Mouse (Mus musculus): ENCODE data around the gene Ldha. TPM values are rescaled to one million over a fixed set of nuclear protein-coding genes. Genes with fewer than 3 reads are reported as not detected.

The Ldha gene
- polyA plus RNA-seq, 1 experiment from 2014 or later, result 701 TPM

GRCm38 (mm10) chr7:46834994-46835610 is 6.2 kb upstream of the Ldha start:
- Histone ChIP-seq H3K9ac (ENCODE audit: low read depth, low read length) (no peak overlapping the region), H3K27me3 (ENCODE audit: control insufficient read depth, insufficient read depth, low read depth, low read length) (no peaks in the 10 kb centered on the region), H3K27ac (ENCODE audit: low read length) (no peak overlapping the region), H3K4me2 (ENCODE audit: low read length) (no peak overlapping the region), H3K9me3 (replicated peaks; ENCODE audit: control insufficient read depth, low read length, poor library complexity, severe bottlenecking) (no peaks in the 10 kb centered on the region), H3K4me3 (ENCODE audit: low read depth, low read length) (no peak overlapping the region), H3K4me1 (ENCODE audit: control insufficient read depth, insufficient read depth, low read length) (peaks cover 9% of the 10 kb centered on the region), H3K36me3 (ENCODE audit: control insufficient read depth, insufficient read depth, low read length) (no peaks in the 10 kb centered on the region)
- WGBS, result 21% methylated on average over 13 of the region's 14 CpGs
- no peak for ATAC-seq

GRCm38 (mm10) chr7:46836357-46836756 is 4.9 kb upstream of the Ldha start:
- no peak overlapping the region for H3K4me2 ChIP-seq (ENCODE audit: low read length)
- no peak overlapping the region for H3K27ac ChIP-seq (ENCODE audit: low read length)
- H3K4me1 ChIP-seq (ENCODE audit: control insufficient read depth, insufficient read depth, low read length), result peaks cover 9% of the 10 kb centered on the region
- H3K27me3 ChIP-seq (ENCODE audit: control insufficient read depth, insufficient read depth, low read depth, low read length), result no peaks in the 10 kb centered on the region
- no peaks in the 10 kb centered on the region for H3K36me3 ChIP-seq (ENCODE audit: control insufficient read depth, insufficient read depth, low read length)
- no peaks in the 10 kb centered on the region for H3K9me3 ChIP-seq (replicated peaks; ENCODE audit: control insufficient read depth, low read length, poor library complexity, severe bottlenecking)
- no peak for ATAC-seq
- 86% methylated on average over 5 of the region's 5 CpGs for WGBS
- no peak overlapping the region for H3K4me3 ChIP-seq (ENCODE audit: low read depth, low read length)
- no peak overlapping the region for H3K9ac ChIP-seq (ENCODE audit: low read depth, low read length)

GRCm38 (mm10) chr7:46837073-46837472 is 4.2 kb upstream of the Ldha start:
- no peak for ATAC-seq
- no peak overlapping the region for H3K9ac ChIP-seq (ENCODE audit: low read depth, low read length)
- H3K36me3 ChIP-seq (ENCODE audit: control insufficient read depth, insufficient read depth, low read length), result no peaks in the 10 kb centered on the region
- no peak overlapping the region for H3K4me2 ChIP-seq (ENCODE audit: low read length)
- H3K27ac ChIP-seq (ENCODE audit: low read length), result no peak overlapping the region
- H3K9me3 ChIP-seq (replicated peaks; ENCODE audit: control insufficient read depth, low read length, poor library complexity, severe bottlenecking), result no peaks in the 10 kb centered on the region
- no peak overlapping the region for H3K4me3 ChIP-seq (ENCODE audit: low read depth, low read length)
- peaks cover 9% of the 10 kb centered on the region for H3K4me1 ChIP-seq (ENCODE audit: control insufficient read depth, insufficient read depth, low read length)
- H3K27me3 ChIP-seq (ENCODE audit: control insufficient read depth, insufficient read depth, low read depth, low read length), result no peaks in the 10 kb centered on the region
- 36% methylated on average over 5 of the region's 5 CpGs for WGBS

- H3K4me1 ChIP-seq (ENCODE audit: control insufficient read depth, insufficient read depth, low read length), result peaks cover 9% of the 10 kb centered on the region
- H3K4me2 ChIP-seq (ENCODE audit: low read length), result peak overlapping the region; percentile 21
- peak; percentile 46 for ATAC-seq
- H3K4me3 ChIP-seq (ENCODE audit: low read depth, low read length), result no peak overlapping the region
- no peak overlapping the region for H3K9ac ChIP-seq (ENCODE audit: low read depth, low read length)
- no peaks in the 10 kb centered on the region for H3K9me3 ChIP-seq (replicated peaks; ENCODE audit: control insufficient read depth, low read length, poor library complexity, severe bottlenecking)
- H3K36me3 ChIP-seq (ENCODE audit: control insufficient read depth, insufficient read depth, low read length), result no peaks in the 10 kb centered on the region
- peak overlapping the region; percentile 51 for H3K27ac ChIP-seq (ENCODE audit: low read length)
- no peaks in the 10 kb centered on the region for H3K27me3 ChIP-seq (ENCODE audit: control insufficient read depth, insufficient read depth, low read depth, low read length)
- 1% methylated on average over 8 of the region's 9 CpGs for WGBS
These were observed 3.1 kb upstream of the Ldha start for GRCm38 (mm10) chr7:46838104-46838671.

GRCm38 (mm10) chr7:46838891-46839302 is 2.4 kb upstream of the Ldha start:
- peak overlapping the region; percentile 15; the same call in 1 of the 2 replicates for H3K4me2 ChIP-seq (ENCODE audit: low read length)
- no peaks in the 10 kb centered on the region for H3K36me3 ChIP-seq (ENCODE audit: control insufficient read depth, insufficient read depth, low read length)
- H3K9me3 ChIP-seq (replicated peaks; ENCODE audit: control insufficient read depth, low read length, poor library complexity, severe bottlenecking), result no peaks in the 10 kb centered on the region
- WGBS, result 7% methylated on average over 8 of the region's 8 CpGs
- H3K4me1 ChIP-seq (ENCODE audit: control insufficient read depth, insufficient read depth, low read length), result peaks cover 9% of the 10 kb centered on the region
- no peak overlapping the region for H3K9ac ChIP-seq (ENCODE audit: low read depth, low read length)
- peak overlapping the region; percentile 51 for H3K27ac ChIP-seq (ENCODE audit: low read length)
- no peaks in the 10 kb centered on the region for H3K27me3 ChIP-seq (ENCODE audit: control insufficient read depth, insufficient read depth, low read depth, low read length)
- no peak overlapping the region for H3K4me3 ChIP-seq (ENCODE audit: low read depth, low read length)
- ATAC-seq, result peak; percentile 81

- Histone ChIP-seq H3K9ac (ENCODE audit: low read depth, low read length) (no peak overlapping the region), H3K4me2 (ENCODE audit: low read length) (no peak overlapping the region), H3K27ac (ENCODE audit: low read length) (peak overlapping the region; percentile 30; the same call in 1 of the 2 replicates), H3K36me3 (ENCODE audit: control insufficient read depth, insufficient read depth, low read length) (no peaks in the 10 kb centered on the region), H3K4me3 (ENCODE audit: low read depth, low read length) (no peak overlapping the region), H3K9me3 (replicated peaks; ENCODE audit: control insufficient read depth, low read length, poor library complexity, severe bottlenecking) (no peaks in the 10 kb centered on the region), H3K27me3 (ENCODE audit: control insufficient read depth, insufficient read depth, low read depth, low read length) (no peaks in the 10 kb centered on the region), H3K4me1 (ENCODE audit: control insufficient read depth, insufficient read depth, low read length) (peaks cover 9% of the 10 kb centered on the region)
- 0 out of 2 replicates have a peak, but pooled peaks have one; percentile 15 for ATAC-seq
- 32% methylated on average over 7 of the region's 7 CpGs for WGBS
These were observed 1.8 kb upstream of the Ldha start for GRCm38 (mm10) chr7:46839446-46839845.

- Histone ChIP-seq H3K4me1 (ENCODE audit: control insufficient read depth, insufficient read depth, low read length) (peaks cover 11% of the 10 kb centered on the region), H3K9me3 (replicated peaks; ENCODE audit: control insufficient read depth, low read length, poor library complexity, severe bottlenecking) (no peaks in the 10 kb centered on the region), H3K9ac (ENCODE audit: low read depth, low read length) (no peak overlapping the region), H3K27ac (ENCODE audit: low read length) (no peak overlapping the region), H3K4me2 (ENCODE audit: low read length) (no peak overlapping the region), H3K27me3 (ENCODE audit: control insufficient read depth, insufficient read depth, low read depth, low read length) (no peaks in the 10 kb centered on the region), H3K36me3 (ENCODE audit: control insufficient read depth, insufficient read depth, low read length) (no peaks in the 10 kb centered on the region), H3K4me3 (ENCODE audit: low read depth, low read length) (no peak overlapping the region)
- WGBS, result 76% methylated on average over 5 of the region's 5 CpGs
- ATAC-seq, result no peak
These were observed 1.4 kb upstream of the Ldha start for GRCm38 (mm10) chr7:46839861-46840260.

GRCm38 (mm10) chr7:46840326-46840725 is 949 bp upstream of the Ldha start:
- H3K9ac ChIP-seq (ENCODE audit: low read depth, low read length), result no peak overlapping the region
- no peak overlapping the region for H3K4me3 ChIP-seq (ENCODE audit: low read depth, low read length)
- no peak overlapping the region for H3K27ac ChIP-seq (ENCODE audit: low read length)
- no peaks in the 10 kb centered on the region for H3K36me3 ChIP-seq (ENCODE audit: control insufficient read depth, insufficient read depth, low read length)
- ATAC-seq, result no peak
- 48% methylated on average over 4 of the region's 4 CpGs for WGBS
- H3K4me1 ChIP-seq (ENCODE audit: control insufficient read depth, insufficient read depth, low read length), result peaks cover 15% of the 10 kb centered on the region
- H3K27me3 ChIP-seq (ENCODE audit: control insufficient read depth, insufficient read depth, low read depth, low read length), result no peaks in the 10 kb centered on the region
- H3K9me3 ChIP-seq (replicated peaks; ENCODE audit: control insufficient read depth, low read length, poor library complexity, severe bottlenecking), result no peaks in the 10 kb centered on the region
- H3K4me2 ChIP-seq (ENCODE audit: low read length), result no peak overlapping the region

- H3K27me3 ChIP-seq (ENCODE audit: control insufficient read depth, insufficient read depth, low read depth, low read length), result no peaks in the 10 kb centered on the region
- no peak for ATAC-seq
- 34% methylated on average over 5 of the region's 5 CpGs for WGBS
These were observed 1.0 kb downstream of the Ldha start for GRCm38 (mm10) chr7:46842278-46842677.

More at GRCm38 (mm10) chr7:46842278-46842677, 1.0 kb downstream of the Ldha start:
- no peak overlapping the region for H3K4me2 ChIP-seq (ENCODE audit: low read length)
- H3K27ac ChIP-seq (ENCODE audit: low read length), result no peak overlapping the region
- no peaks in the 10 kb centered on the region for H3K9me3 ChIP-seq (replicated peaks; ENCODE audit: control insufficient read depth, low read length, poor library complexity, severe bottlenecking)
- peaks cover 16% of the 10 kb centered on the region for H3K4me1 ChIP-seq (ENCODE audit: control insufficient read depth, insufficient read depth, low read length)
- no peaks in the 10 kb centered on the region for H3K36me3 ChIP-seq (ENCODE audit: control insufficient read depth, insufficient read depth, low read length)
- no peak overlapping the region for H3K4me3 ChIP-seq (ENCODE audit: low read depth, low read length)
- no peak overlapping the region for H3K9ac ChIP-seq (ENCODE audit: low read depth, low read length)
